Mouse (Mus musculus): ENCODE results near the gene Ddx24. TPM values are rescaled to one million over a fixed set of nuclear protein-coding genes. Genes with fewer than 3 reads are reported as not detected.

The Ddx24 gene
- polyA plus RNA-seq, 1 experiment from 2014 or later: 174 TPM

GRCm38 (mm10) chr12:103376774-103377173 is 48.9 kb downstream of the Ddx24 start:
- ATAC-seq (ENCODE audit: low FRiP score): peak; percentile 52; the same call in 1 of the 2 replicates
- no peaks in the 10 kb centered on the region for H3K4me1 ChIP-seq (replicated peaks)
- H3K4me3 ChIP-seq: no peak overlapping the region
- H3K27ac ChIP-seq: no peak overlapping the region
- no peak overlapping the region for H3K9ac ChIP-seq
- H3K36me3 ChIP-seq: no peaks in the 10 kb centered on the region
- H3K27me3 ChIP-seq: no peaks in the 10 kb centered on the region
- H3K4me2 ChIP-seq: no peak overlapping the region
- H3K9me3 ChIP-seq: no peaks in the 10 kb centered on the region
- WGBS: 71% methylated on average over 4 of the region's 4 CpGs

GRCm38 (mm10) chr12:103376124-103376523 is 49.5 kb downstream of the Ddx24 start:
- WGBS: 70% methylated on average over 5 of the region's 5 CpGs
- Histone ChIP-seq H3K9ac (no peak overlapping the region), H3K9me3 (no peaks in the 10 kb centered on the region), H3K4me3 (no peak overlapping the region), H3K36me3 (no peaks in the 10 kb centered on the region), H3K27ac (no peak overlapping the region), H3K4me2 (no peak overlapping the region), H3K4me1 (replicated peaks) (no peaks in the 10 kb centered on the region), H3K27me3 (no peaks in the 10 kb centered on the region)
- 0 out of 2 replicates have a peak, but pooled peaks have one; percentile 39 for ATAC-seq (ENCODE audit: low FRiP score)

- Histone ChIP-seq H3K36me3 (no peaks in the 10 kb centered on the region), H3K4me2 (no peak overlapping the region), H3K27ac (no peak overlapping the region), H3K4me3 (no peak overlapping the region), H3K27me3 (peaks cover 2% of the 10 kb centered on the region; the same call in 1 of the 2 replicates), H3K9ac (no peak overlapping the region), H3K9me3 (no peaks in the 10 kb centered on the region), H3K4me1 (replicated peaks) (no peaks in the 10 kb centered on the region)
- WGBS: 86% methylated on average over 8 of the region's 8 CpGs
- ATAC-seq (ENCODE audit: low FRiP score): no peak
Measured at GRCm38 (mm10) chr12:103373530-103374236, 51.9 kb downstream of the Ddx24 start.

- WGBS: 29% methylated on average over 6 of the region's 6 CpGs
- no peak for ATAC-seq (ENCODE audit: low FRiP score)
- no peaks in the 10 kb centered on the region for H3K4me1 ChIP-seq (replicated peaks)
Measured at GRCm38 (mm10) chr12:103371711-103372110, 53.9 kb downstream of the Ddx24 start.

GRCm38 (mm10) chr12:103370861-103371260 is 54.8 kb downstream of the Ddx24 start:
- WGBS: 84% methylated on average over 4 of the region's 4 CpGs
- Histone ChIP-seq H3K27me3 (peaks cover 8% of the 10 kb centered on the region; the same call in 1 of the 2 replicates), H3K9me3 (no peaks in the 10 kb centered on the region), H3K27ac (no peak overlapping the region), H3K4me2 (no peak overlapping the region), H3K4me1 (replicated peaks) (no peaks in the 10 kb centered on the region), H3K9ac (no peak overlapping the region), H3K36me3 (no peaks in the 10 kb centered on the region), H3K4me3 (no peak overlapping the region)
- no peak for ATAC-seq (ENCODE audit: low FRiP score)

More at GRCm38 (mm10) chr12:103371711-103372110, 53.9 kb downstream of the Ddx24 start:
- H3K4me3 ChIP-seq: no peak overlapping the region
- H3K36me3 ChIP-seq: no peaks in the 10 kb centered on the region
- H3K9ac ChIP-seq: no peak overlapping the region
- H3K27me3 ChIP-seq: peaks cover 8% of the 10 kb centered on the region; the same call in 1 of the 2 replicates
- H3K9me3 ChIP-seq: no peaks in the 10 kb centered on the region
- H3K4me2 ChIP-seq: no peak overlapping the region
- no peak overlapping the region for H3K27ac ChIP-seq

- Histone ChIP-seq H3K9me3 (no peaks in the 10 kb centered on the region), H3K4me2 (no peak overlapping the region), H3K27me3 (peaks cover 8% of the 10 kb centered on the region; the same call in 1 of the 2 replicates), H3K4me1 (replicated peaks) (no peaks in the 10 kb centered on the region), H3K36me3 (no peaks in the 10 kb centered on the region), H3K4me3 (no peak overlapping the region), H3K27ac (no peak overlapping the region), H3K9ac (no peak overlapping the region)
- no peak for ATAC-seq (ENCODE audit: low FRiP score)
- WGBS: 66% methylated on average over 2 of the region's 2 CpGs
Measured at GRCm38 (mm10) chr12:103368777-103369176, 56.9 kb downstream of the Ddx24 start.

GRCm38 (mm10) chr12:103368326-103368669 is 57.3 kb downstream of the Ddx24 start:
- no peaks in the 10 kb centered on the region for H3K4me1 ChIP-seq (replicated peaks)
- H3K27ac ChIP-seq: no peak overlapping the region
- H3K9me3 ChIP-seq: no peaks in the 10 kb centered on the region
- ATAC-seq (ENCODE audit: low FRiP score): no peak
- H3K4me2 ChIP-seq: no peak overlapping the region
- peaks cover 8% of the 10 kb centered on the region; the same call in 1 of the 2 replicates for H3K27me3 ChIP-seq
- H3K4me3 ChIP-seq: no peak overlapping the region
- no peaks in the 10 kb centered on the region for H3K36me3 ChIP-seq
- peak overlapping the region; percentile 15; the same call in 1 of the 2 replicates for H3K9ac ChIP-seq
- 80% methylated on average over 7 of the region's 7 CpGs for WGBS

GRCm38 (mm10) chr12:103367620-103368325 is 57.9 kb downstream of the Ddx24 start:
- H3K4me3 ChIP-seq: no peak overlapping the region
- peak overlapping the region; percentile 22; the same call in 1 of the 2 replicates for H3K4me2 ChIP-seq
- 19% methylated on average over 18 of the region's 18 CpGs for WGBS
- peaks cover 8% of the 10 kb centered on the region; the same call in 1 of the 2 replicates for H3K27me3 ChIP-seq
- peak; percentile 84 for ATAC-seq (ENCODE audit: low FRiP score)
- H3K36me3 ChIP-seq: no peaks in the 10 kb centered on the region
- no peak overlapping the region for H3K27ac ChIP-seq
- peak overlapping the region; percentile 15; the same call in 1 of the 2 replicates for H3K9ac ChIP-seq
- H3K4me1 ChIP-seq (replicated peaks): no peaks in the 10 kb centered on the region
- H3K9me3 ChIP-seq: no peaks in the 10 kb centered on the region

GRCm38 (mm10) chr12:103367171-103367570 is 58.5 kb downstream of the Ddx24 start:
- no peak for ATAC-seq (ENCODE audit: low FRiP score)
- H3K4me2 ChIP-seq: no peak overlapping the region

GRCm38 (mm10) chr12:103362336-103362735 is 63.3 kb downstream of the Ddx24 start:
- 79% methylated on average over 3 of the region's 3 CpGs for WGBS

More at GRCm38 (mm10) chr12:103367171-103367570, 58.5 kb downstream of the Ddx24 start:
- no peak overlapping the region for H3K27ac ChIP-seq
- peaks cover 8% of the 10 kb centered on the region; the same call in 1 of the 2 replicates for H3K27me3 ChIP-seq
- H3K4me3 ChIP-seq: no peak overlapping the region
- H3K36me3 ChIP-seq: no peaks in the 10 kb centered on the region
- whole genome bisulfite sequencing: 95% methylated on average over 2 of the region's 2 CpGs
- H3K4me1 ChIP-seq (replicated peaks): no peaks in the 10 kb centered on the region
- H3K9ac ChIP-seq: no peak overlapping the region
- H3K9me3 ChIP-seq: no peaks in the 10 kb centered on the region

GRCm38 (mm10) chr12:103361539-103362307 is 63.9 kb downstream of the Ddx24 start:
- no peak for ATAC-seq (ENCODE audit: low FRiP score)
- H3K9me3 ChIP-seq: no peaks in the 10 kb centered on the region
- no peak overlapping the region for H3K4me2 ChIP-seq
- H3K27ac ChIP-seq: no peak overlapping the region
- no peak overlapping the region for H3K4me3 ChIP-seq
- H3K9ac ChIP-seq: no peak overlapping the region
- no peaks in the 10 kb centered on the region for H3K27me3 ChIP-seq
- H3K36me3 ChIP-seq: no peaks in the 10 kb centered on the region
- WGBS: 90% methylated on average over 17 of the region's 17 CpGs
- peaks cover 8% of the 10 kb centered on the region; the same call in 1 of the 2 replicates for H3K4me1 ChIP-seq (replicated peaks)

More at GRCm38 (mm10) chr12:103362336-103362735, 63.3 kb downstream of the Ddx24 start:
- no peak overlapping the region for H3K27ac ChIP-seq
- H3K36me3 ChIP-seq: no peaks in the 10 kb centered on the region
- H3K4me2 ChIP-seq: no peak overlapping the region
- no peaks in the 10 kb centered on the region for H3K9me3 ChIP-seq
- no peak overlapping the region for H3K4me3 ChIP-seq
- H3K9ac ChIP-seq: no peak overlapping the region
- ATAC-seq (ENCODE audit: low FRiP score): no peak
- H3K27me3 ChIP-seq: no peaks in the 10 kb centered on the region
- peaks cover 8% of the 10 kb centered on the region; the same call in 1 of the 2 replicates for H3K4me1 ChIP-seq (replicated peaks)

- H3K9me3 ChIP-seq: no peaks in the 10 kb centered on the region
- ATAC-seq (ENCODE audit: low FRiP score): no peak
- H3K4me1 ChIP-seq (replicated peaks): peaks cover 8% of the 10 kb centered on the region; the same call in 1 of the 2 replicates
- no peak overlapping the region for H3K4me3 ChIP-seq
- no peaks in the 10 kb centered on the region for H3K27me3 ChIP-seq
- no peaks in the 10 kb centered on the region for H3K36me3 ChIP-seq
- H3K27ac ChIP-seq: no peak overlapping the region
- no peak overlapping the region for H3K9ac ChIP-seq
- H3K4me2 ChIP-seq: no peak overlapping the region
- WGBS: 85% methylated on average over 8 of the region's 8 CpGs
Measured at GRCm38 (mm10) chr12:103360812-103361211, 64.8 kb downstream of the Ddx24 start.
